Mouse (Mus musculus) kidney, embryonic 16.5 days (tissue): ENCODE results near the gene Cacna1a. TPM values are rescaled to one million over a fixed set of nuclear protein-coding genes. Genes with fewer than 3 reads are reported as not detected.

ENCODE experiments used
- ATAC-seq: fragments of 200-750 bp; cut with Nextera tagmentation; 2 replicates; pipeline ENCODE4 v1.8.0; 2017; ENCODE audit warnings: moderate TSS enrichment; ENCODE audit not compliant: low FRiP score, low TSS enrichment
- H3K27ac ChIP-seq: fragments of 300-500 bp; sonication (generic); 2 replicates; pipeline ENCODE4 v1.5.1; 2014; ENCODE audit warnings: low read length
- H3K27me3 ChIP-seq: fragments of 300-500 bp; sonication (generic); 2 replicates; pipeline ENCODE4 v1.6.1; 2014; ENCODE audit warnings: low read length, control low read depth, mixed read lengths; ENCODE audit not compliant: insufficient read depth
- H3K36me3 ChIP-seq: fragments of 300-500 bp; sonication (generic); 2 replicates; pipeline ENCODE4 v1.6.1; 2014; ENCODE audit warnings: low read length, control low read depth, mixed read lengths; ENCODE audit not compliant: insufficient read depth
- H3K4me1 ChIP-seq: fragments of 300-500 bp; sonication (generic); 2 replicates; pipeline ENCODE4 v1.6.1; 2014; ENCODE audit warnings: low read length, control low read depth, mixed read lengths; ENCODE audit not compliant: insufficient read depth
- H3K4me2 ChIP-seq: fragments of 300-500 bp; sonication (generic); replicated peaks from 2 replicates; pipeline ENCODE4 v1.6.1; 2014; ENCODE audit warnings: low read depth, low read length
- H3K4me3 ChIP-seq: fragments of 300-500 bp; sonication (generic); 2 replicates; pipeline ENCODE4 v1.5.1; 2014; ENCODE audit warnings: mild to moderate bottlenecking, low read length
- H3K9ac ChIP-seq: fragments of 300-500 bp; sonication (generic); replicated peaks from 2 replicates; pipeline ENCODE4 v1.6.1; 2014; ENCODE audit warnings: low read length
- H3K9me3 ChIP-seq: fragments of 300-500 bp; sonication (generic); 2 replicates; pipeline ENCODE4 v1.6.1; 2016; ENCODE audit warnings: low read length, control low read depth
- WGBS: fragments of 180-500 bp; shearing (Covaris S2); extraction: QIAGEN DNeasy Blood & Tissue Kit; methylation state at CpG from one replicate; pipeline ENCODE4 v1.1.7; 2014; 5-methylcytosine and 5-hydroxymethylcytosine counted together
- polyA plus RNA-seq: library from polyadenylated mRNA; unstranded; fragments of >200 nt; fragmentation: Nextera tagmentation; extraction: Ambion mirVana; gene quantifications from 2 replicates; pipeline ENCODE4 v1.2.1, GENCODE M21; 2015

The Cacna1a gene
- polyA plus RNA-seq, 1 experiment from 2014 or later: 2.0 TPM

DNA sequence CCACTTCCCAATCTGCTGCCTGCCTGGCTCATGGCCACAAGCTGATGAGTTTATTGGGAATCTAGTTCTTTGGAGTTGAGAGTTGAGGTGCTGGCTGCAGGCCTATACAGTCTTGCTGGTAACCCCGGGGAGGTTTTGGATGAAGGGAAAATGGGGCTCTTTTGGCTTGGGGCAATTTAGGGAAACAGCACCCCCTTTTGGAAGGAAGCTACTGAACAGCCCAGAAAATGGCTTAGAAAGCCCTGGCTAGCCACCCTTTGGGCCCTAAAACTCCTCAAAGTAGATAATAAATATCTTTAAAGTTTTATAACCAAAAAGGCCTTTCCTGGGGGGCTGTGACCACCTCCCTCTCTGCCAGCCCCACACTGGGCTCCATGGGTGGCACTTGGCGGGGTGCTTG, 129.9 kb downstream of the Cacna1a start:
- Histone ChIP-seq H3K27me3 (no peaks in the 10 kb centered on the region), H3K4me2 (no peak overlapping the region), H3K27ac (no peak overlapping the region), H3K36me3 (no peaks in the 10 kb centered on the region), H3K9ac (no peak overlapping the region), H3K4me3 (no peak overlapping the region), H3K9me3 (no peaks in the 10 kb centered on the region), H3K4me1 (no peaks in the 10 kb centered on the region)
- WGBS: 76% methylated on average over 2 of the region's 2 CpGs
- no peak for ATAC-seq

- 92% methylated on average over 6 of the region's 6 CpGs for WGBS
- H3K36me3 ChIP-seq: no peaks in the 10 kb centered on the region
Observed at GRCm38 (mm10) chr8:84518720-84519119, 130.5 kb downstream of the Cacna1a start.

GRCm38 (mm10) chr8:84519767-84520626, 131.8 kb downstream of the Cacna1a start:
- H3K4me1 ChIP-seq: no peaks in the 10 kb centered on the region
- no peaks in the 10 kb centered on the region for H3K27me3 ChIP-seq
- H3K4me2 ChIP-seq: no peak overlapping the region
- ATAC-seq: no peak
- H3K9me3 ChIP-seq: no peaks in the 10 kb centered on the region
- no peak overlapping the region for H3K4me3 ChIP-seq
- no peaks in the 10 kb centered on the region for H3K36me3 ChIP-seq
- 57% methylated on average over 17 of the region's 17 CpGs for WGBS
- no peak overlapping the region for H3K27ac ChIP-seq
- no peak overlapping the region for H3K9ac ChIP-seq

More at GRCm38 (mm10) chr8:84518720-84519119, 130.5 kb downstream of the Cacna1a start:
- Histone ChIP-seq H3K4me2 (no peak overlapping the region), H3K9ac (no peak overlapping the region), H3K4me1 (no peaks in the 10 kb centered on the region), H3K27me3 (no peaks in the 10 kb centered on the region), H3K9me3 (no peaks in the 10 kb centered on the region), H3K4me3 (no peak overlapping the region), H3K27ac (no peak overlapping the region)
- no peak for ATAC-seq

DNA sequence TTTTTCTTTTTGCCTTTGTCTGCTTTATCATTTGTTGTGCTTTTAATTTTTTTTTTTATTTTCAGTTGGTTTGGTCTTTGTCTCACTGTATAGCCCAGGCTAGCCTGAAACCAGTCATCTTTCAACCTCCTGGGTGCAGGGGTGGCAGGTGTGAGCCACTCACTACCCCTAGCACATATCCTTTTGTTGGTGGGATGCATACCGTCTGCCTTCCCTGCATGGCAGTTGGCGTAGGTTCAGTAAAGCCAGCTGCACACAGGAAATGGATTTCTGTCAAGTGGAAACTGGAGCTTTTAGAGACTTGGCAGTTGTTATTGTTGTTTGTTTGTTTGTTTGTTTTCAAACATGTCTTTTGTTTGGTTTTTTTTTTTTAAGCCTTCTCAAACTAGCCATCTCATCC, 132.8 kb downstream of the Cacna1a start:
- Histone ChIP-seq H3K4me2 (no peak overlapping the region), H3K4me3 (no peak overlapping the region), H3K36me3 (no peaks in the 10 kb centered on the region), H3K27ac (no peak overlapping the region), H3K27me3 (no peaks in the 10 kb centered on the region), H3K9me3 (peaks cover 4% of the 10 kb centered on the region; the same call in 1 of the 2 replicates), H3K4me1 (no peaks in the 10 kb centered on the region), H3K9ac (no peak overlapping the region)
- no peak for ATAC-seq
- 68% methylated on average over 2 of the region's 2 CpGs for WGBS

GRCm38 (mm10) chr8:84528036-84528435, 139.8 kb downstream of the Cacna1a start:
- H3K9me3 ChIP-seq: peaks cover 9% of the 10 kb centered on the region; the same call in 1 of the 2 replicates
- no peak overlapping the region for H3K4me2 ChIP-seq
- WGBS: 61% methylated on average over 7 of the region's 7 CpGs
- no peak for ATAC-seq
- H3K27ac ChIP-seq: no peak overlapping the region
- H3K4me3 ChIP-seq: no peak overlapping the region
- H3K36me3 ChIP-seq: no peaks in the 10 kb centered on the region
- no peaks in the 10 kb centered on the region for H3K4me1 ChIP-seq
- no peak overlapping the region for H3K9ac ChIP-seq
- H3K27me3 ChIP-seq: no peaks in the 10 kb centered on the region

DNA sequence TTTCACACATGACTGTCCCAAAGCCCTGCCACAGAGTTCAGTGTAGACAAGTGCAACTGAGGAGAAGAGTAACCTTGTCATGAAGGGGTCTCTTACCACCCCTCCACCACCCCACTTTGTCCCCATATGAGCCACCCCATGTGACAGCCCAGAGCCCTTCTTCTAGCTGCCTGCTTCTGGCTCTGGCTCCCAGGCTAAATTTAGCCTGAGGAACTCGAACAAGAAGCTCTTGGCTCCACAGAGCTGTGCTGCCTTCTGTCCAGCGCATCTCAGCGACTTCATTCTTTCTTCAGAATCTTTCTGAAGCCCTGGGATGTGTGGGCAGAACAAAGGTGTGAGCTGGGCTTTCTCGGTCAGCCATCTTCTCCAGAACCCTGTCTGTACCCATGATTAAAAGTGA, 141.3 kb downstream of the Cacna1a start:
- Histone ChIP-seq H3K4me3 (no peak overlapping the region), H3K27ac (no peak overlapping the region), H3K27me3 (no peaks in the 10 kb centered on the region), H3K4me1 (no peaks in the 10 kb centered on the region), H3K36me3 (no peaks in the 10 kb centered on the region), H3K9me3 (peaks cover 9% of the 10 kb centered on the region; the same call in 1 of the 2 replicates), H3K4me2 (no peak overlapping the region), H3K9ac (no peak overlapping the region)
- ATAC-seq: no peak
- 75% methylated on average over 4 of the region's 4 CpGs for WGBS

GRCm38 (mm10) chr8:84532725-84533124, 144.5 kb downstream of the Cacna1a start:
- H3K9me3 ChIP-seq: 0 out of 2 replicates have a peak, but pooled peaks cover 5% of the 10 kb centered on the region
- H3K36me3 ChIP-seq: no peaks in the 10 kb centered on the region
- no peak for ATAC-seq
- no peaks in the 10 kb centered on the region for H3K4me1 ChIP-seq
- no peak overlapping the region for H3K4me2 ChIP-seq
- no peak overlapping the region for H3K9ac ChIP-seq
- no peak overlapping the region for H3K4me3 ChIP-seq
- H3K27me3 ChIP-seq: no peaks in the 10 kb centered on the region
- H3K27ac ChIP-seq: no peak overlapping the region
- 87% methylated on average over 1 of the region's 1 CpGs for WGBS

- no peak overlapping the region for H3K4me3 ChIP-seq
- no peak overlapping the region for H3K9ac ChIP-seq
- no peaks in the 10 kb centered on the region for H3K4me1 ChIP-seq
- H3K27me3 ChIP-seq: no peaks in the 10 kb centered on the region
- H3K27ac ChIP-seq: no peak overlapping the region
- no peaks in the 10 kb centered on the region for H3K36me3 ChIP-seq
- H3K9me3 ChIP-seq: 0 out of 2 replicates have a peak, but pooled peaks cover 5% of the 10 kb centered on the region
- no peak overlapping the region for H3K4me2 ChIP-seq
- ATAC-seq: no peak
- WGBS: 81% methylated on average over 4 of the region's 4 CpGs
Observed at GRCm38 (mm10) chr8:84533341-84533740, 145.1 kb downstream of the Cacna1a start.

GRCm38 (mm10) chr8:84536917-84537316, 148.7 kb downstream of the Cacna1a start:
- H3K27me3 ChIP-seq: no peaks in the 10 kb centered on the region
- H3K27ac ChIP-seq: no peak overlapping the region
- H3K36me3 ChIP-seq: no peaks in the 10 kb centered on the region
- no peak overlapping the region for H3K9ac ChIP-seq
- ATAC-seq: no peak
- no peak overlapping the region for H3K4me2 ChIP-seq
- WGBS: 83% methylated on average over 5 of the region's 5 CpGs
- H3K4me3 ChIP-seq: no peak overlapping the region
- 0 out of 2 replicates have a peak, but pooled peaks cover 5% of the 10 kb centered on the region for H3K9me3 ChIP-seq
- no peaks in the 10 kb centered on the region for H3K4me1 ChIP-seq

DNA sequence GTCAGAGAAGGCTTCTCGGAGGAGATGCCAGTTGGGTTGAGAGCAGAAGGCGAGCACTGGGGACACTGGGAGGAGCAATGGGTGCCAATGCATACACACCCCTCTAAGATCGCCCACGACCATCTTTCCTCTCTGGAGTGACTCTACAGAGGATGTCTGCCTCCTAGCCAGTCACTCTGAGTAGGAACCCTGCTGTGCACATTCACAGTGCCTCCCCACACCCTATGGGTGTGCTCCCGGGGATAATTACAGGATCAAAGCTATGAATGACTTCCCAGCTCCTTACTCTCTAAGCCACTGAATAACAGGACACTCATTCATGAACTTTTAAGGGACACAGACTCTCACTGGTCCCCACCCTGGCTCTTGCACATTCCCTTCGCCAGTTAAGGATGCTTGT, 151.1 kb downstream of the Cacna1a start:
- no peak overlapping the region for H3K9ac ChIP-seq
- no peaks in the 10 kb centered on the region for H3K36me3 ChIP-seq
- ATAC-seq: no peak
- H3K4me1 ChIP-seq: no peaks in the 10 kb centered on the region
- no peak overlapping the region for H3K4me3 ChIP-seq
- H3K27ac ChIP-seq: no peak overlapping the region
- no peaks in the 10 kb centered on the region for H3K9me3 ChIP-seq
- WGBS: 57% methylated on average over 6 of the region's 6 CpGs
- no peaks in the 10 kb centered on the region for H3K27me3 ChIP-seq
- no peak overlapping the region for H3K4me2 ChIP-seq
